Mouse (Mus musculus) spleen, adult 2 months (tissue): Measurements from ENCODE around the gene Rbbp8nl.

Experiments used
- CTCF ChIP-seq: fragments of 200-500 bp; IDR thresholded peaks from 2 replicates; pipeline ENCODE4 v1.5.1; 2011; ENCODE audit warnings: mild to moderate bottlenecking, inconsistent platforms; ENCODE audit not compliant: insufficient read depth, insufficient read length, insufficient replicate concordance; ENCODE audit errors: extremely low read depth
- POLR2A ChIP-seq: fragments of 200-500 bp; IDR thresholded peaks from 2 replicates; pipeline ENCODE4 v1.6.1; 2011; ENCODE audit warnings: low read depth, low read length, inconsistent platforms

GRCm38 (mm10) chr2:180273394-180274244 lies 16.1 kb downstream of the Rbbp8nl start, which contains the start of gene Cables2:
- no peak for TF ChIP-seq CTCF
- TF ChIP-seq POLR2A = peak; percentile 23; the same call in 1 of the 2 replicates
